Mouse (Mus musculus) liver, embryonic 15.5 days (tissue): ENCODE measurements around the gene Krtap19-4. TPM values are rescaled to one million over a fixed set of nuclear protein-coding genes. Genes with fewer than 3 reads are reported as not detected.

Experiments
- polyA plus RNA-seq: library from polyadenylated mRNA; unstranded; fragments of >200 nt; fragmentation: Nextera tagmentation; extraction: Ambion mirVana; gene quantifications from 2 replicates; pipeline ENCODE4 v1.2.1, GENCODE M21; 2015

The Krtap19-4 gene
- polyA plus RNA-seq, 1 experiment from 2014 or later: not detected

Other genes starting within 250 kb of the Krtap19-4 start
- gene Krtap26-1, start 237.3 kb downstream of the Krtap19-4 start, polyA plus RNA-seq: not detected in 2 replicates
- gene Krtap27-1, start 213.4 kb downstream of the Krtap19-4 start, polyA plus RNA-seq: not detected in 2 replicates
- not detected in 2 replicates for gene 2310061N02Rik, start 177.1 kb downstream of the Krtap19-4 start, polyA plus RNA-seq
- not detected in 2 replicates for gene Krtap13-1, start 156.2 kb downstream of the Krtap19-4 start, polyA plus RNA-seq
- 0.31 TPM in 1 of 2 replicates, not detected in the other for gene Krtap13, start 133.5 kb downstream of the Krtap19-4 start, polyA plus RNA-seq
- 0.29 TPM in 1 of 2 replicates, not detected in the other for gene 2310034C09Rik, start 126.2 kb downstream of the Krtap19-4 start, polyA plus RNA-seq
- gene 2310057N15Rik, start 110.9 kb downstream of the Krtap19-4 start, polyA plus RNA-seq: not detected in 2 replicates
- not detected in 2 replicates for gene Gm5965, start 107.2 kb downstream of the Krtap19-4 start, polyA plus RNA-seq
- 0.21 TPM in 1 of 2 replicates, not detected in the other for gene Gm20741, start 72.9 kb downstream of the Krtap19-4 start, polyA plus RNA-seq
- gene Krtap15, start 64.9 kb downstream of the Krtap19-4 start, polyA plus RNA-seq: not detected in 2 replicates
- not detected in 2 replicates for gene Krtap14, start 58.9 kb downstream of the Krtap19-4 start, polyA plus RNA-seq
- not detected in 2 replicates for gene Krtap19-1, start 15.7 kb downstream of the Krtap19-4 start, polyA plus RNA-seq
- gene Krtap19-2, start 10.8 kb downstream of the Krtap19-4 start, polyA plus RNA-seq: not detected in 2 replicates
- gene Krtap19-3, start 7.1 kb downstream of the Krtap19-4 start, polyA plus RNA-seq: not detected in 2 replicates
- not detected in 2 replicates for gene Krtap19-5, start 11.4 kb upstream of the Krtap19-4 start, polyA plus RNA-seq
- not detected in 2 replicates for gene Krtap19-9b, start 47.2 kb upstream of the Krtap19-4 start, polyA plus RNA-seq
- not detected in 2 replicates for gene Krtap16-3, start 77.8 kb upstream of the Krtap19-4 start, polyA plus RNA-seq
- not detected in 2 replicates for gene Krtap22-2, start 125.7 kb upstream of the Krtap19-4 start, polyA plus RNA-seq
- gene Gm10229, start 130.2 kb upstream of the Krtap19-4 start, polyA plus RNA-seq: not detected in 2 replicates
- gene Krtap6-1, start 146.6 kb upstream of the Krtap19-4 start, polyA plus RNA-seq: not detected in 2 replicates
- gene Gm10228, start 156.4 kb upstream of the Krtap19-4 start, polyA plus RNA-seq: not detected in 2 replicates
- gene Krtap6-5, start 162.8 kb upstream of the Krtap19-4 start, polyA plus RNA-seq: not detected in 2 replicates
- gene 1110025L11Rik, start 178.9 kb upstream of the Krtap19-4 start, polyA plus RNA-seq: not detected in 2 replicates
- not detected in 2 replicates for gene Krtap6-3, start 198.9 kb upstream of the Krtap19-4 start, polyA plus RNA-seq